Mouse (Mus musculus): ENCODE data around the gene Lrrc56.
"Not testable (repeated sequence)": the region's sequence is repeated elsewhere in the genome, so short reads cannot be mapped to it uniquely, and the experiment has no call there.

The Lrrc56 gene

DNA sequence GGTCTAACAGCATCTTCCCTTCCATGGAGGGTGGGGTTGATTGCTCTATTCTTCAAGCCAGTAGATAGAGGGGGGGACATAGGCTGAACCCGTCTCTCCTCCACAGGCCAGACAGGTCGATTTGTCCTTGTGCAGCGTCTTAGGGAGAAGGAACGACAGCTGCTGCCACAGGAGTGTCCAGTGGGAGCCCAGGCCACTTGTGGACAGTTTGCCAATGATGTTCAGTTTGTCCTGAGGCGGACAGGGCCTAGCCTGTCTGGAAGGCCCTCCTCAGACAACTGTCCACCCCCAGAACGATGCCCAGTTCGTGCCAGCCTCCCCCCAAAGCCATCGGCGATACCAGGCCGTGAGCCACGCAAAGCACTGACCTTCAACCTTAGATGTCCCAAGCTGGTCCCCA, 22.9 kb downstream of the Lrrc56 start:
- no peak for DNase-seq (ENCODE audit: low spot score in 2 of 2)

DNA sequence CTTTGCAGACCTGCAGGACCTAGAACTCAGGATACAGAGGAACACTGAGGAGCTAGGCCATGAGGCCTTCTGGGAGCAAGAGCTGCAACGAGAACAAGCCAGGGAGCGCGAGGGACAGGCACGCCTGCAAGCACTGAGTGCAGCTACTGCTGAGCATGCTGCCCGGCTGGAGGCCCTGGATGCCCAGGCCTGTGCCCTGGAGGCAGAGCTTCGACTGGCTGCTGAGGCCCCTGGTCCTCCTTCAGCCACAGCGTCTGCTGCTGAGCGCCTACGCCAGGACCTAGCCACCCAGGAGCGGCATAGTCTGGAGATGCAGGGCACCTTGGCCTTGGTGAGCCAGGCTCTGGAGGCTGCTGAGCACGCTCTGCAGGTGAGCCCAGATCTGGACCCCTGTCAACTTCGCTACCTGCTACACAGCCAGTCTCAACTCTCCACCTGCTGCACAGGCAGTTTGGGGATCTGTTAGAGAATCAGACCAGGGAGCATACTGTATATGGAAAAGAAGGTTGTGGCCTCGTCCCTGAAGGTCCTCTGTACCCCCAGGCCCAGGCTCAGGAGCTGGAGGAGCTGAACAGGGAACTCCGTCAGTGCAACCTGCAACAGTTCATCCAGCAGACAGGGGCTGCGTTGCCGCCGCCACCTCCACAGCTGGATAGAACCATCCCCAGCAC, 23.5 kb downstream of the Lrrc56 start:
- no peak for DNase-seq (ENCODE audit: low spot score in 2 of 2)

DNA sequence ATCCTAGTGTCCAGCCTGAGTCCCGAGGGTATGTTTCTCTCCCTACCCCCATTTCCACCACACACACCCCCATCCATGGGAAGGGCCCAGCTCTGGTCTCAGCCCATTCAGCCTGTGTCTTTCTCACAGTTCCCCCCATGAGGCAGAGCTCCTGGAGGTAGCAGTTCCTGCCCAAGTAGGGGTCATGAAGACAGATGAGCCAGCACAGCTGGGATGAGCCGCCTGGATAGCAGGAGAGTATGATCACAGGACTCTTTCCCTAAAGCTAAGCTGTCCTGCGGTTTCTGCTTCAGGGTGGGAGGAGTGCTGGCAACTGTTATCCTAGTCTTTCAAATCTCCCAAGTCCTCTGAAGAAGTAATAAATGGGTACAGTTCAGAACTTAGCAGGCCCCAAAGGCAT, 24.2 kb downstream of the Lrrc56 start:
- no peak for DNase-seq (ENCODE audit: low spot score in 2 of 2)

DNA sequence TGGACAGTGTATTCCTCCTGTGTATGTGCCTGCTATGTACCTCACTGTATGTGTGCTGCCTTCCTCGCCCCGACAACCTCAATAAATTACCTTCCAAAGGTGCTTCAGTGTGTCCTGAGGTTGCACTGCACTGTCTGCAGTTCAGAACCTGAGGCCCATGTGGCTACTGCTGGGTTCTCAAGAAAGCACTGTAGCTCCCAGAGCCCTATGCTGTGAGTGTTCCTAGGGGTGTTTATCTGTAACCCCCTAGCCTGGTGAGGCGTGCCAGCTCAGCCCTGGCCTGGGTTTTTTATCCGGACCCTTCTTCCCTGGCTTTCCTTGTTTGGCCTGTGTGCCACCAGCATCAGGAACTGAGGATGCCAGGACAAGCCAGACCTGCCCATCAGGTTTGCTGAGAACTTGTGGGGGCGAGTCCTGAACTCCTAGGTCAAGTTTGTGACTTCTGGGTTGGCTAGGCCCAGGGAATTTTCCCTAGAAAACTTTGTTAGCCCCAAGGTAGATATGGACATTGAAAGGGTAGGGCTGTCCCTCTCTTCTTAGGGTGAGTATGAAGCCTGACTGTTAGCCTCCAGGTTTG, 24.7 kb downstream of the Lrrc56 start:
- DNase-seq (ENCODE audit: low spot score in 2 of 2), result no peak

DNA sequence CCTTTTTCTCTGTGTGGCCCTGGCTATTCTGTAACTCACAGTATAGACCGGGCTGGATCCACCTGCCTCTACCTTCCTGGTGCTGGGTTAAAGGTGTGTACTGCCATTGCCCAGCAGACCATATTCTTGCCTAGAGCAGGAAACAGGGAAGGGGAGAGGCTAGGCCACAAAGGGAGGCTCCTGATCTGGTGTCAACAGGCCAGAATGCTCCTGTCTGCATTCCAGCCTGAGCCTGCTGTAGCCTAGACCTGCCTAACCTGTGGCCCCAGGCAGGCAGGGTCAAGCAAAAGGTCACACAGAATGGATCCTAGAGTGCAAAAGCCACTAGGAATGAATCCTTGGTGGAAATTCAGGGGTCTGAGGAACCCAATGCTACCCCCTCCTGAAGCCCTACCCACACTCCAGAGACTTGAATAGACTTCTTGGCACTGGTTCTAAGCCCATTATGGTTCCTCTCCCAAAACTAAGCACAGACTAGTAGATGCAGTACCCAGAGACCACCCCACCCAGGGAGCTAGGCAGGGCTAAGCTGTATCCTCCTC, 25.7 kb downstream of the Lrrc56 start:
- no peak for DNase-seq (ENCODE audit: low spot score in 2 of 2)

DNA sequence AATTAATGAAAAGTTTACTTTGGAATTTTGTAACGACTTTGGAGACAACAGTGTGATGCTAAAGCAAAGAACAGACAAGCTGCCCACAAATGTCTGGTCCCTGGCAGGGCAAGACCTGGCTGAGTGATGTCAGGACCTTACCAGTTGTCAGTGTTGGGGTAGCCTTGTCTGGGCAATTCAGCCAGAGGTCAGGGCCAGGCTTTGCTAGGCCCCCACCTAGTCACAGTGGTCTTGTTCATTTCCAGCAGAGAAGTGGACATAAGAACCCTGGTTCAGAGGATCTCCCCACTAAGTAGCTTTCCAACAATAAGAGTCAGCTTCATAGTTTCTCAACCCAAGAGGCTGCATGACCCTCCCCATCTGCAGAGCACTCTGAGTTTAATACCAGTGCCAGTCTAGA, 26.4 kb downstream of the Lrrc56 start:
- no peak for DNase-seq (ENCODE audit: low spot score in 2 of 2)

DNA sequence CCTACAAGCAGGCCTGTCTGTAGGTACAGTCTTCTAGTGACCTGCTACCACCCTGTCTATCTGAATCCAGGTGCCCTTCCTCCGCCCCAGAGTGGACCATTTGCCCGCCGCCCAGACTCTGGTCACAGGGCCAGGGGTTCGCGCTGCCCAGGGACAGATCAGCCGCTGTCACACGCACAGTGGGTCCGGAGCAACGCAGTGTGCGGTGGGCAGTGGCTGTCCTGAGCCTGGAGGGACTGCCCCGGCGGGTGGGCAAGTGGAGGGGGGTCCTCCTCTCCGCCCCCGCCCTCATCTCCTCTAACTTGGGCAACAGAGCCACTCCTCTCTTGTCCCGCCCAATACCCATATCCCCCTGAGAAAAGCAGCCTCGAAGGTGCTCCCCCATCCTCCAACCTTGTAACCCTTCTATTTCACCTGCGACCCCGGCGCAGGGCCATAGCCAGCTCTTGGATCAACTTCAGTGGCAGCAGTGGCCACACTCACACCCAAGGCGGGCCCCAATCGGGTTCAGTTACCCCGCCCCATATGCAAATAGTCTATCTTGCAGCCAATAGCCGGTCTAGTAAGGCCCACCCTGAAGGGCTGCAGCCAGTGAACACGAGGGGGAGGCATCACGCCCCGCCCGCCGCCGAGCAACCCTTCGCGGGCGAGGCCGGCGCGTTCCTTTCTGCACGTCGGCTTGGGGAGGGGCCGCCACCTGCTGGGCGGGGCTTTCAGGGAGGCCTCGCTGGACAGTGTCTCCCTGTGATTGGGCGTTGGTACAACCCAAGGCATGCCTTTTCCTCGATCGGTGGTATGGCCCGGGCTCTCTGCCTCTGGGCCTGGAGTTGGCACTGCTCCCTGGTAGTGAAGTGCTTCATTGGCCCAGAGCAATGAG, 27.5 kb downstream of the Lrrc56 start:
- DNase-seq (ENCODE audit: low spot score in 2 of 2), result peak; percentile 96 to 97

DNA sequence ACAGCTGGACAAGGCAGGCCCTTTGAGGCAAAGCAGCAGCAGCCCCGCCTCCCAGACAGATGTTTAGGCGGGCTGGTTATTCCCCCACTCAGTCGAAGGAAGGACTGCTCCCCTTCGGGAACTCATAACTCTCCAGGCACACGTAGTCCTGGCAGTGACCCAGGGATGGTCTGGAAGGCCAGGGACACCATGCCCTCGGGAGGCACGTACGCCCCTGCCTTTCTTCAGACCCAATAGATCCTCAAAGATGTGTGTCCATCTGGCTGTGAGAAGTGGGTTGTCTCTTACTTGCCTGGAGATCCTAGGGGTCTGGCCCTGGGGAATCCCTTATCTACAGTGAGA, 28.1 kb downstream of the Lrrc56 start:
- DNase-seq (ENCODE audit: low spot score in 2 of 2), result no peak

DNA sequence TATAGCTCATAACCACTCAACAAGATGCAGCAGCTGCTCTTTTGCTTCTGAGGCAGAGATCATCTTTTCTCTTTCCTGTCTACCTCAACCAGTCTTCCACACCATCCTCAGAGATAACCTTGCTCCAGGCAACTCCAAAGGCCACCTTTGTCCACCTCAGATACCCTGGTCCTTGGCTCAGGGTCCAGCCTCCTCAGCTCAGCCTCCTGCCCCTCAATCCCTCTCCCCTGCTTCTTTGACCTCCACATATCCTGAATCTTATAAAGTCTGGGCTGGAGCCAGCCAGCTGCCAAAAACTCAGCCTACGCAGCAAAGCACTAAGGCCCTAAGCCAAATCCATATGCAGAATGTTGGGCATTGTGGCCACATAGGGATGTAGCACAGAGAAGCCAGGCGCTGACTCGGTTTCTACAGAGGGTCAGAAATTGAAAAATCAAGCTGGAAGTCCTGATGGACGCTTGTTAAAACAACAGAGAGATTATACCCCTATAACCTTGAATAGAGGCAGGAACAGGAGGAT, 28.8 kb downstream of the Lrrc56 start:
- no peak for DNase-seq (ENCODE audit: low spot score in 2 of 2)

DNA sequence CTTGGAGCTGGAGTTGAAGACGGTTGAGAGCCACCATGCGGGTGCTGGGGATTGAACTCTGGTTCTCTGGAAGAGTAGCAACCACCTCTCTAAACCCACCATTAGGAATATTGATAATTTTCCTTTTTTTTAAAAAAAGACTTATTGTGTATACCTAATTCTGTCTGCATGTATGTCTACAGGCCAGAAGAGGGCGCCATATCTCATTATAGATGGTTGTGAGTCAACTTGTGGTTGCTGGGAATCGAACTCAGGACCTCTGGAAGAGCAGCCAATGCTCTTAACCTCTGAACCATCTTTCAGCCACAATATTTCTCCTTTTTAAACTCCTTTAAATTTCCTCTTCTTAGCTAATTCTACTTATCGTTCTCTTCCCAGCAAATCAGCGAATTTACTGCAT, 32.6 kb downstream of the Lrrc56 start:
- no peak for DNase-seq (ENCODE audit: low spot score in 2 of 2)

DNA sequence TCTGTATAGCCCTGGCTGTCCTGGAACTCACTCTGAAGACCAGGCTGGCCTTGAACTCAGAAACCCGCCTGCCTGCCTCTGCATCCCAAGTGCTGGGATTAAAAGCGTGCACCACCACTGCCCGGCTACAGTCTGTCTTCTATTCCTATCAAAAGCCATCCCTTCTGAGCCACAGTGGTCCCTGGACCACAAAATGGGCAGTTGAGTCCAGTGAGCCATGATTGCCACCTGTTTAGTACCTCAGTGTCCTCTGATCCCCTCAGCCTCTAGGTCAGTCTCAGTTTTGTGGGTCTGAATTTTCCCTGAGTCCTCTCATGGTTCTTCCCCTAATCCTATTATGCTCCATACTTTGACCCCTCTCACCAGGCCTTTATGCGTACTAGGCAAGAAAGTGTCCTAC, 33.8 kb downstream of the Lrrc56 start:
- DNase-seq (ENCODE audit: low spot score in 2 of 2), result no peak

DNA sequence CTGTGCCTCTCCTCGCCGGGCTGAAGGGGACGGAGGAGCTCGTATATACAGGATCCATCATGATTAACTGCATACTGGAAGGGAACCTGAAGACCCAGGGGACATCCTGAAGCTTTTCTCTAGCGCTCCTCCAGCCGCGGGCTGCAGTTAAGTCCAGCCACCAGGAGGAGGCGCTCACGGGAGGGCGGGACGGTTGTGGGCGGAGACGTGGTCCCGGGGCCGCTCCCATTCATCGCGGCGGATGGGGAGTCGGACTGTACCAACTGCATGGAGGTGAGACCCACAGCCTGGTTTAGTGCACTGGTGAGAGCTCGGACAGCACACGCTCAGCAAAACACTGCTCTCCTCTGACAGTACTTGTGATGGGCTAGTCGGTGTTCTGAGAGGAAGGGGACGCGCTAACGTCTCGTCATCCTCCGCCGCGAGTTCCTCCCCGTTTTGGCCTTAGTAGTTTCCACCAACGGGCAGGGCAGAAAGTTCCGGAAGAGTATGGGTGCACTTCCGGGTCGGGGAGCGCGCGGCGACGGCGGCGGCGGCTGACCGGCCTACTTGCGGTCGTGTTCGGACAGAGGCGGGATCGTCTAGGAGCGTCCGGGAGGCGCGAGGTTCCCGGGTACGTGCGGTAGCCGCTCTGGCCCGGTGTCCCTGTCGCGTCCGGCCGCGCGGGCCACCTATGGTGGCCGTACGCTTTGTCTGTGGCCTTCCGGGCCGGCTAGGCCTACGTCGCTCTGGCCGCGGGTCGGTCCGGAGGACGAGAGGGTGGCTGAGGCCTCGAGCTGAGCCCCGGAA, 34.5 kb downstream of the Lrrc56 start, which contains the start of gene Phrf1:
Phrf1 (plus strand) TSS at position 506 of the 789 bp plus-strand sequence.
- DNase-seq (ENCODE audit: low spot score in 2 of 2), result peak; percentile 80 to 90

DNA sequence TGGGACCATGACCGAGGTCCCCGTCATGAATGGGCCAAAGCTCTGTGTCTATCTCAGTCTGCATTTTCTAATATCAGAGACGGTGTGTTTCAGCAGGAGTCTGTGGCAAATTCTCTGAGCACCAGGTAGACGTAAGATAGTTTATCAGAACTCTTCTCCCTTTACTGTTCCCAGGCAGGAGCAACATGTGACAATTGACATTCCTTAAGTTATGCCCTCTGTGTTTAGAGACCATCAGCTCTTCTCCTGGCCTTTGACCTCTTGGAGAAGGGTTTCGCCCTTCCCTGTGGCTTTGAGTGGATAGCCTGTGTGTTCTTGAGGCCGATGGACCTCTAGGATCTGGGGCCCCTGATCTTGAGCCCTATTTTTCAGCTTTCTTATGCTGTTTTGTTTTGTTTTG, 35.7 kb downstream of the Lrrc56 start:
- no peak for DNase-seq (ENCODE audit: low spot score in 2 of 2)

DNA sequence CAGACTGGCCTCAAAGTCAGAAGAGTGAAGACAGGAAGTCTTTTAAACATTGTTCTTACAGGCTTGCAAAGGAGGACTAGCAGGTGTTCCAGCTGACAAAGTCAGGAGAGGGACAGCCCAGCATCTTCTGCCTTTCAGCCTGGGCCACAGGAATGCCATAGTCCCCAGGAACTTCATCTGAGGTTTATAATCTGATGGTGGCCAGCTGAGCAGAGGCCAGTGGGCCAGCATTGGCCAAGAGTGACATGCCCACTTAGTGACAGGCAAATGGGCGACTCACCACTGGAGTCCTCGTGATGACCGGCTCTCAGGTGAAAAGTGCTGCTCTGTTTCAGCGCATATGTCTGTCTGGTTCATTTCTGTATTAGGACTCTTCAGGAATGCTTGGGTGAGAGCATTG, 36.6 kb downstream of the Lrrc56 start:
- DNase-seq (ENCODE audit: low spot score in 2 of 2), result no peak

DNA sequence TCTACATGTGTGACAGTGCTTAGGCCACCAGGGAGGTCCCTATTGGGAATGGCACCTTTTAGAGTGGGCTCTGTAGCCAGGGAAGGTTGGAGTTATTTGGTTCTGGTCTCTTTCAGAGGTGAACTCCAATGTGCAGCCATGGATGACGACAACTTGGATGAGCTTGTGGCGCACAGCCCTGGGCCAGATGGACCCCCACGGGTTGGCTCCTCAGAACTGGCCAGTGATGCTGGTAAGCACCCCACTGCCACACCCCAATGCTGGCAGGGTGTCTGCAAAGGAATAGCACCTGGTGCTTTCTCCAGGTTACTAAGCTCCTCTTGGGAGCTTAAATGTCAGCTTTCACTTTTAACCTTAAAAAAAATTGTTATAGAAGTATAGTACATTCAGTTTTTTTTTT, 37.2 kb downstream of the Lrrc56 start:
- DNase-seq (ENCODE audit: low spot score in 2 of 2), result no peak

DNA sequence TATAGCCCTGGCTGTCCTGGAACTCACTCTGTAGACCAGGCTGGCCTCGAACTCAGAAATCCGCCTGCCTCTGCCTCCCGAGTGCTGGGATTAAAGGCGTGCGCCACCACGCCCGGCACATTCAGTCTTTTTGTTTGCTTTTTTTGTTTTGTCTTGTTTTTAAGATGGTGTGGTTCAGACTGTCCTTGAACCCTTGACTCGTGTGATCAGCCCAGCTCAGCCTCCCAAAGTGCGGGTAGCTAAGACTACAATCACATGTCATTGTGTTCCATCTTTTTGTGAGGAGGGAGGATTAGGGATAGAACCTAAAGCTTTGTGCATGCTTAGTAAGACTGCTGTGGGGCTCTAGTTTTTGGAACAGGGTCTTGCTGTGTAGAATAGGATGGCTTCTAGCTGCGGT, 37.6 kb downstream of the Lrrc56 start:
- no peak for DNase-seq (ENCODE audit: low spot score in 2 of 2)

DNA sequence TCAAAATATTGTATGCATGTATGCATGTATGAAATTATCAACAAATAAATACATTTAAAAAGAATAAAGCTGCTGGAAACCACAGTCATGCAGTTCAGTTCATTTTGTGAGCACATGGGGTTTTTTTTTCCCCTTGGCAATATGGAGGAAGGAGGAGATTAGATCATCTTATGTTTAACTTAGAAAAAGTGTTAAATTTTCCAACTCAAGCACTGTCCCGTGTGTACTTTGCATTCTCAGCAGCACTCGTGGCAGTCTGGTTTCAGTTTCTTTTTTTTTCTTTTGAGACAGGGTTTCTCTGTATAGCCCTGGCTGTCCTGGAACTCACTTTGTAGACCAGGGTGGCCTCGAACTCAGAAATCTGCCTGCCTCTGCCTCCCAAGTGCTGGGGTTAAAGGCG, 56.5 kb downstream of the Lrrc56 start:
- not testable (repeated sequence) for DNase-seq (ENCODE audit: low spot score in 2 of 2)

DNA sequence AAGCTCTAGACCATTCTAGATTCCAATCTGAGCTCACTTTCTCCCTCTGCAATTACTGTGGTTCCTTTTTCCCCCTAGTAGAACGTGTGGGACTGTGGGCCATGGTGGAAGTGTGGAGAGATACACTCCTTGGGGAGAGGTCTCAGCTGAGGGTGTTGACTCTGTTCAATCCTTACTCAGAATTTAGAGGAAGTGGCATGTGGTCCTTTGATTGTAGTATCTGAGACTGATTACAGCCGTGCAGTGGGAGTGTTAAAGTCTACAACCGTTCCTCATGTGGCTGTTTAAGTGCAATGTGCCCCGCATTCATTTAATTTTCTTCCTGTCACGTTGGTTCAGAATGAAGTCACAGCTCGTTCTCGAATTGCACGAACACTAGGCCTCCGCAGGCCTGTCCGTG, 62.2 kb downstream of the Lrrc56 start:
- no peak for DNase-seq (ENCODE audit: low spot score in 2 of 2)
